Mouse (Mus musculus): ENCODE results near the gene Fam53b. TPM values are rescaled to one million over a fixed set of nuclear protein-coding genes. Genes with fewer than 3 reads are reported as not detected.

Gene Fam53b
- polyA plus RNA-seq, 1 experiment from 2014 or later, result 17.2 TPM

DNA sequence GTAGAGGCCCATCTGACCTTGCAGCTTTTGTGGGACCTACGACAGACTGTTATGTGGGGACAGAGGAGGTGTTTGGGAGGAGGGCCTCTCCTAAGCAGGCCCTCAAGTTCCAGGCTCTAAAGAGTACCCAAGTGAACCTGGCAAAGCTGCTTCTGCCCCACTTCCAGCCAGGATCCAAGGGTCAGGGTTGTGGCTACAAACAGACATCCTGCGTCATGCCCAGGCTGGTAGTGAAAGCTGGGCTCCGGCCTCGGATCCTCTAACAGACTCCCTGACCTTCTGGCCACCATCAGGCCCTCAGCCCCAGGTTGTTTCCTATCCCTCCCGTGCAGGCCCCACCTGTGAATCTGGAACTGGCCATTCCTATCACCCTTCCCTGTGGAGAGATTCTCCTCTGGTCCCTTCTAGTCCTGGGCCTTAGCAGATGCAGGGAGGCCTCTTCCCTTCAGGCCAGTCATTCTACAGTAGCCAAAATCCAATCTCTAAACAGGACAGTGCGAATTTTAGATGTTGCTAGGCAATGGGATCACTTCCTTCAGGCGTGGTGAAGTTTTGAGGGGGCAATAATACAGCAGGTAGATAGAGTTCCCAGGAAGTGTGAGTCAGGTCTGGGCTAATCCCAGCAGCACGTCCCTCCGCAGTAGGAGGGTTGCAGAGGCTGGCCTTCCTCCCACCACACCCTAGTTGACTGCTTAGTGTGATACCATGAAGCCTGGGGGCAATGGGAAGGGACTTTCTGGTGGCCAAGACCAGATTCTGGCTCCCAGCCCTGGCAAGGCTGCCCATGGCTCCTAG is 110.0 kb downstream of the Fam53b start:
- no peak overlapping the region for H3K4me2 ChIP-seq (ENCODE audit: low read depth, low read length)
- WGBS (ENCODE audit: insufficient replicate concordance), result 72% methylated on average over 9 of the region's 9 CpGs
- H3K36me3 ChIP-seq (replicated peaks; ENCODE audit: insufficient read depth, low read length), result no peaks in the 10 kb centered on the region
- no peaks in the 10 kb centered on the region for H3K27me3 ChIP-seq (ENCODE audit: insufficient read depth, low read length)
- no peaks in the 10 kb centered on the region for H3K9me3 ChIP-seq (ENCODE audit: low read length)
- no peak overlapping the region for H3K4me3 ChIP-seq (ENCODE audit: low read depth, low read length)
- H3K4me1 ChIP-seq (ENCODE audit: insufficient read depth), result peaks cover 2% of the 10 kb centered on the region; the same call in 1 of the 2 replicates
- no peak for TF ChIP-seq CTCF (IDR thresholded peaks at IDR 0.05; ENCODE audit: low read depth)
- TF ChIP-seq EP300 (IDR thresholded peaks at IDR 0.05; ENCODE audit: low read depth), result no peak
- DNase-seq (no peak), ATAC-seq (no peak)
- H3K9ac ChIP-seq (replicated peaks), result no peak overlapping the region
- no peak overlapping the region for H3K27ac ChIP-seq (ENCODE audit: low read depth)

DNA sequence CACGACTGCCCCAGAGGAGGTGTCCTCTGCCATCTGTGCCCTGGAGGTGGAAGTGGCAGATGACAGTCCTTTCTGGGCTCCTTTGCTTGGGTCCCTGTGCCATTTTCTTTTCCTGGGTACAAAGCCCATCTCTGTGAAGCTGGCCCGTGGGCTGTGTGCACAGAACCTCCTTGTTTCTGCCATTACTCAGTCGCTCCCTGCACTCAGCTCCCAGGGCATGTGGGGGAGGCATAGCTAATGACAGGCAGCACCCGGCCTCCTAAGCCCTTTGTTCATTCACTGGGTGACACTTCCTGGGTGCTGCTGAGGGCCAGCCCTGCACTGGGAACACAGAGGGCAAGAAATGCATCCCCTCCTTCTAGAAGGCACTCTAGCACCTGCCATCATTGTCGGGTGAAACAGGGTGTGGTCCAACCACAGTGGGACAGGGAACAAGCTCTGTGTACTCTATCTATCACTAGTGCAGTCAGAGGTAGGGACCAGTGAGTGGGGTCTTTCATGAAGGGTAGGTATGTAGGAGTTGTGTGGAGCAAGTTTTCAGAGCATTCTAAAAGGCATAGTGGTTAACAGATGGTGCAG is 111.1 kb downstream of the Fam53b start:
- Histone ChIP-seq H3K36me3 (replicated peaks; ENCODE audit: insufficient read depth, low read length) (no peaks in the 10 kb centered on the region), H3K27ac (ENCODE audit: low read depth) (peak overlapping the region; percentile 22; the same call in 1 of the 2 replicates), H3K4me1 (ENCODE audit: insufficient read depth) (peaks cover 2% of the 10 kb centered on the region; the same call in 1 of the 2 replicates), H3K4me2 (ENCODE audit: low read depth, low read length) (no peak overlapping the region), H3K27me3 (ENCODE audit: insufficient read depth, low read length) (no peaks in the 10 kb centered on the region), H3K9ac (replicated peaks) (no peak overlapping the region), H3K9me3 (ENCODE audit: low read length) (no peaks in the 10 kb centered on the region), H3K4me3 (ENCODE audit: low read depth, low read length) (no peak overlapping the region)
- 66% methylated on average over 5 of the region's 5 CpGs for WGBS (ENCODE audit: insufficient replicate concordance)
- DNase-seq (no peak), ATAC-seq (no peak)
- no peak for TF ChIP-seq EP300 (IDR thresholded peaks at IDR 0.05; ENCODE audit: low read depth)
- TF ChIP-seq CTCF (IDR thresholded peaks at IDR 0.05; ENCODE audit: low read depth), result no peak

DNA sequence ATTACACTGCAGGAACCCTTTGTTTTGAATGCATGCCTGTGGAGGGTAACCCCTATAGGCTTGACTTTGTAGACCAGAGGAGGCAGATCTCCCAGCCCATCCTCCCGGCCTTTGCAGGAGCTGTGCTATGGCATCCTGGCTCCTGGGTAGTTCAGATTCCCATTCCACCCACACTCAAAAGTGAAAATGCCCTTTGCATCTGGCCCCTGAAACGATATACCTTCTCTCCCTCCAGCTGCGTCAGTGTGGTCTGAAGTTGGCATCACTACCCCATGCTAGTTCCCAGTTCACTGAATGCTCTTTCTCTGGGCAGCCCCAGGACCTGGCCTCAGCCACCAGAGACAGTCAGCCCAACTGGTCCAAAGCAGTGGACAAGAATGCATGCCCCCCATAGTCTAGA is 111.7 kb downstream of the Fam53b start:
- H3K4me3 ChIP-seq (ENCODE audit: low read depth, low read length), result no peak overlapping the region
- peak overlapping the region; percentile 22; the same call in 1 of the 2 replicates for H3K27ac ChIP-seq (ENCODE audit: low read depth)
- WGBS (ENCODE audit: insufficient replicate concordance), result 77% methylated on average over 3 of the region's 3 CpGs
- DNase-seq (no peak), ATAC-seq (no peak)
- peaks cover 2% of the 10 kb centered on the region; the same call in 1 of the 2 replicates for H3K4me1 ChIP-seq (ENCODE audit: insufficient read depth)
- H3K4me2 ChIP-seq (ENCODE audit: low read depth, low read length), result no peak overlapping the region
- H3K9ac ChIP-seq (replicated peaks), result no peak overlapping the region
- no peak for TF ChIP-seq EP300 (IDR thresholded peaks at IDR 0.05; ENCODE audit: low read depth)
- TF ChIP-seq CTCF (IDR thresholded peaks at IDR 0.05; ENCODE audit: low read depth), result no peak
- no peaks in the 10 kb centered on the region for H3K9me3 ChIP-seq (ENCODE audit: low read length)
- no peaks in the 10 kb centered on the region for H3K27me3 ChIP-seq (ENCODE audit: insufficient read depth, low read length)
- no peaks in the 10 kb centered on the region for H3K36me3 ChIP-seq (replicated peaks; ENCODE audit: insufficient read depth, low read length)

DNA sequence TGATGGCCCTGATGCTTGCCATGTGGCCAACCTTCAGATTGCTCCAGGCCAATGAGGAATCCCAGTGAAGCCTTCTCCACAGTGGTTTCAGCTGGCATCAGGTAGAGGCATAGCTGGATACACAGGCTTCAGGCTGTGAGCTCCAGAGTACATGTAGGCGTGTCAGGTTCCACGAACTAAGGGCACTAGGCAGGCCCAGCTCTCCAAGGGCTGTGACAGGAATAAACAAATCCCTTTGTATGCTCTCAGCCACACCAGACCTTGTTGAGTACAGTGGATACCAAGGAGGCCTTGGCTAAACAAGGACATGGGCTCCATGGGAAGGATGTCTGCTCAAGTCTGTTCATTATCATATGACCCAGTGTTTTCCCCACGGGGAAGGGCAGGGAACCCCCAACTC is 112.3 kb downstream of the Fam53b start:
- peaks cover 2% of the 10 kb centered on the region; the same call in 1 of the 2 replicates for H3K4me1 ChIP-seq (ENCODE audit: insufficient read depth)
- H3K9ac ChIP-seq (replicated peaks), result no peak overlapping the region
- H3K27me3 ChIP-seq (ENCODE audit: insufficient read depth, low read length), result no peaks in the 10 kb centered on the region
- TF ChIP-seq CTCF (IDR thresholded peaks at IDR 0.05; ENCODE audit: low read depth) (no peak), EP300 (IDR thresholded peaks at IDR 0.05; ENCODE audit: low read depth) (no peak)
- H3K9me3 ChIP-seq (ENCODE audit: low read length), result no peaks in the 10 kb centered on the region
- no peak overlapping the region for H3K27ac ChIP-seq (ENCODE audit: low read depth)
- H3K4me3 ChIP-seq (ENCODE audit: low read depth, low read length), result no peak overlapping the region
- no peak overlapping the region for H3K4me2 ChIP-seq (ENCODE audit: low read depth, low read length)
- WGBS (ENCODE audit: insufficient replicate concordance), result 80% methylated on average over 3 of the region's 3 CpGs
- ATAC-seq (no peak), DNase-seq (no peak)
- H3K36me3 ChIP-seq (replicated peaks; ENCODE audit: insufficient read depth, low read length), result no peaks in the 10 kb centered on the region

DNA sequence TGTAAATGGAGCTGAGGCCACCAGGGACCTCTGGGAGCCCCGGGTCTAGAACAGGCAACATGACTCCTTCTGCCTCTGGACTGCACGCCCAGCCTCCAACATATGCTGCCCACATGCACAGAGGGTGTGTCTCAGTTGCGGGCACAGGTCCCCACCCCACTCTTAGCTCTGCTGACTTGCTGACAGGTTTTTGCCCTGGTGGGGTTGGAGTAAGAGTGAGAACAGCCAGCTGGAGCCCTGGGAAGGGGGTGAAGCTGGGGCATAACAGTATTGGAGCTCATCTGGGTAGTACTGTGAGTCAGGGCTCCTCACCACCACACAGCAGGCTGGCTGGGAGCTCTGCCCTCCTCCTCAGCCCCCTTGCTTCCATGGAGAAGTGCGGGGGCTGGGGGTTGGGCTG is 113.6 kb downstream of the Fam53b start:
- Histone ChIP-seq H3K4me3 (ENCODE audit: low read depth, low read length) (no peak overlapping the region), H3K4me1 (ENCODE audit: insufficient read depth) (peaks cover 2% of the 10 kb centered on the region; the same call in 1 of the 2 replicates), H3K4me2 (ENCODE audit: low read depth, low read length) (no peak overlapping the region), H3K9ac (replicated peaks) (no peak overlapping the region), H3K27ac (ENCODE audit: low read depth) (peak overlapping the region; percentile 75), H3K27me3 (ENCODE audit: insufficient read depth, low read length) (no peaks in the 10 kb centered on the region), H3K9me3 (ENCODE audit: low read length) (no peaks in the 10 kb centered on the region), H3K36me3 (replicated peaks; ENCODE audit: insufficient read depth, low read length) (no peaks in the 10 kb centered on the region)
- no peak for TF ChIP-seq CTCF (IDR thresholded peaks at IDR 0.05; ENCODE audit: low read depth)
- ATAC-seq (peak; percentile 41; the same call in 1 of the 2 replicates), DNase-seq (peak; percentile 45)
- WGBS (ENCODE audit: insufficient replicate concordance), result 68% methylated on average over 4 of the region's 4 CpGs

DNA sequence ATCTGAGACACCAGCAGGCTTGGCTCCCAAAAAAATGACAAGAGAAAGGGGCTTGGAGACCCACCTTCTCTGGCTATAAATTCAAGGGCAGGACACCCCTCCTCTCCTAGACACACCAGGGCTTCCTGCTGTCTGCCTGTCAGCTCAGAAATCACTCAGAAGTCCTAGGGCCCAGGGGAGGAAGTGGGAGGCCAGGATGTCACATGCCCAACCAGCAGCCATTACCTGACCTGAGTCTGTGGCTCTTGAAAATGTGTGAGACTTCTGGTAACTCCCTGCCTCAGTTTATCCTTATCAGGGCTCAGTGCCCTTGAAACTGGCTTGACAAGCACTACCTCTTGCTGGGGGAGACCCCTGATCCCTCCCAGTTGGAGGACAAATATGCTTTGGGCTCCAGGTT is 114.0 kb downstream of the Fam53b start:
- H3K27ac ChIP-seq (ENCODE audit: low read depth), result peak overlapping the region; percentile 75
- ATAC-seq, result no peak

More for the DNA sequence above, 114.0 kb downstream of the Fam53b start:
- Histone ChIP-seq H3K36me3 (replicated peaks; ENCODE audit: insufficient read depth, low read length) (no peaks in the 10 kb centered on the region), H3K9me3 (ENCODE audit: low read length) (no peaks in the 10 kb centered on the region), H3K27me3 (ENCODE audit: insufficient read depth, low read length) (no peaks in the 10 kb centered on the region), H3K9ac (replicated peaks) (no peak overlapping the region; the same call in 1 of the 2 replicates), H3K4me2 (ENCODE audit: low read depth, low read length) (no peak overlapping the region), H3K4me3 (ENCODE audit: low read depth, low read length) (no peak overlapping the region), H3K4me1 (ENCODE audit: insufficient read depth) (peaks cover 2% of the 10 kb centered on the region; the same call in 1 of the 2 replicates)
- no peak for DNase-seq
- TF ChIP-seq CTCF (IDR thresholded peaks at IDR 0.05; ENCODE audit: low read depth) (no peak), EP300 (IDR thresholded peaks at IDR 0.05; ENCODE audit: low read depth) (no peak)
